Mouse (Mus musculus) midbrain, postnatal 0 days (tissue): ENCODE measurements at regions not wholly inside any gene's neighbourhood (a gene's known extent, or its start where the extent isn't known, plus 50 kb on each side); places are given as distances from the start of the nearest gene placed in this dataset.
A peak's percentile ranks its signal among the peaks of the same experiment; 100 is the strongest.

Experiments used
- ATAC-seq: fragments of 200-750 bp; cut with Nextera tagmentation; 2 replicates; pipeline ENCODE4 v1.8.0; 2017; ENCODE audit warnings: moderate number of reproducible peaks, mild to moderate bottlenecking, moderate TSS enrichment, moderate library complexity; ENCODE audit not compliant: low FRiP score
- DNase-seq: peaks from one replicate; pipeline ENCODE4 v3.0.0-alpha.2; 2015; ENCODE audit warnings: low spot score
- H3K27ac ChIP-seq: fragments of 300-500 bp; sonication (generic); 2 replicates; pipeline ENCODE4 v1.5.1; 2014; ENCODE audit warnings: low read depth, mild to moderate bottlenecking, low read length, mixed read lengths
- H3K27me3 ChIP-seq: fragments of 300-500 bp; sonication (generic); 2 replicates; pipeline ENCODE4 v1.6.1; 2014; ENCODE audit warnings: low read length, control low read depth, mixed read lengths; ENCODE audit not compliant: insufficient read depth
- H3K36me3 ChIP-seq: fragments of 300-500 bp; sonication (generic); 2 replicates; pipeline ENCODE4 v1.6.1; 2014; ENCODE audit warnings: low read length, control low read depth, mixed read lengths; ENCODE audit not compliant: insufficient read depth
- H3K4me1 ChIP-seq: fragments of 300-500 bp; sonication (generic); 2 replicates; pipeline ENCODE4 v1.6.1; 2014; ENCODE audit warnings: mild to moderate bottlenecking, control low read depth, antibody characterized with exemption, low read length, mixed read lengths; ENCODE audit not compliant: insufficient read depth
- H3K4me2 ChIP-seq: fragments of 300-500 bp; sonication (generic); 2 replicates; pipeline ENCODE4 v1.6.1; 2014; ENCODE audit warnings: low read depth, mild to moderate bottlenecking, low read length, mixed read lengths; ENCODE audit not compliant: poor library complexity, severe bottlenecking
- H3K4me3 ChIP-seq: fragments of 300-500 bp; sonication (generic); 2 replicates; pipeline ENCODE4 v1.5.1; 2014; ENCODE audit warnings: low read depth, mild to moderate bottlenecking, low read length, moderate library complexity
- H3K9ac ChIP-seq: fragments of 300-500 bp; sonication (generic); replicated peaks from 2 replicates; pipeline ENCODE4 v1.6.1; 2014; ENCODE audit warnings: mild to moderate bottlenecking, low read length, moderate library complexity, mixed read lengths; ENCODE audit not compliant: poor library complexity, severe bottlenecking
- H3K9me3 ChIP-seq: fragments of 300-500 bp; sonication (generic); 2 replicates; pipeline ENCODE4 v1.6.1; 2016; ENCODE audit warnings: low read length, control low read depth
- CTCF ChIP-seq: IDR thresholded peaks from 2 replicates; pipeline ENCODE4 v1.5.1; 2016; ENCODE audit warnings: antibody characterized with exemption, mild to moderate bottlenecking
- WGBS: fragments of 180-500 bp; shearing (Covaris S2); extraction: QIAGEN DNeasy Blood & Tissue Kit; methylation state at CpG from one replicate; pipeline ENCODE4 v1.1.7; 2014; 5-methylcytosine and 5-hydroxymethylcytosine counted together

GRCm38 (mm10) chr5:64739311-64740261 lies 63.6 kb upstream of the Klf3 start:
- Histone ChIP-seq H3K4me1 (no peaks in the 10 kb centered on the region), H3K9ac (no peak overlapping the region), H3K9me3 (no peaks in the 10 kb centered on the region), H3K4me2 (no peak overlapping the region), H3K36me3 (no peaks in the 10 kb centered on the region), H3K27ac (no peak overlapping the region), H3K27me3 (no peaks in the 10 kb centered on the region), H3K4me3 (no peak overlapping the region)
- no peak for TF ChIP-seq CTCF
- peak; percentile 2 for DNase-seq
- ATAC-seq: no peak
- 18% methylated on average over 15 of the region's 15 CpGs for WGBS

GRCm38 (mm10) chr5:64744041-64744440 lies 59.1 kb upstream of the Klf3 start:
- no peaks in the 10 kb centered on the region for H3K27me3 ChIP-seq
- WGBS: 95% methylated on average over 4 of the region's 4 CpGs
- H3K9ac ChIP-seq: no peak overlapping the region
- H3K4me2 ChIP-seq: no peak overlapping the region
- H3K9me3 ChIP-seq: no peaks in the 10 kb centered on the region
- no peak overlapping the region for H3K4me3 ChIP-seq
- ATAC-seq (no peak), DNase-seq (no peak)
- H3K27ac ChIP-seq: no peak overlapping the region
- H3K36me3 ChIP-seq: no peaks in the 10 kb centered on the region
- no peak for TF ChIP-seq CTCF
- no peaks in the 10 kb centered on the region for H3K4me1 ChIP-seq

GRCm38 (mm10) chr5:64744455-64744854 lies 58.7 kb upstream of the Klf3 start:
- no peak for TF ChIP-seq CTCF

GRCm38 (mm10) chr5:64747461-64747860 lies 55.7 kb upstream of the Klf3 start:
- no peak for TF ChIP-seq CTCF
- H3K9me3 ChIP-seq: no peaks in the 10 kb centered on the region
- H3K4me1 ChIP-seq: no peaks in the 10 kb centered on the region
- no peaks in the 10 kb centered on the region for H3K36me3 ChIP-seq
- no peak for DNase-seq
- H3K27ac ChIP-seq: no peak overlapping the region
- no peak overlapping the region for H3K4me3 ChIP-seq
- no peaks in the 10 kb centered on the region for H3K27me3 ChIP-seq
- ATAC-seq: no peak
- no peak overlapping the region for H3K9ac ChIP-seq
- no peak overlapping the region for H3K4me2 ChIP-seq
- 76% methylated on average over 1 of the region's 1 CpGs for WGBS

More at GRCm38 (mm10) chr5:64744455-64744854, 58.7 kb upstream of the Klf3 start:
- H3K9ac ChIP-seq: no peak overlapping the region
- 91% methylated on average over 5 of the region's 5 CpGs for WGBS
- no peak overlapping the region for H3K4me3 ChIP-seq
- no peaks in the 10 kb centered on the region for H3K9me3 ChIP-seq
- ATAC-seq: no peak
- no peak overlapping the region for H3K4me2 ChIP-seq
- H3K27ac ChIP-seq: no peak overlapping the region
- no peak for DNase-seq
- H3K27me3 ChIP-seq: no peaks in the 10 kb centered on the region
- H3K36me3 ChIP-seq: no peaks in the 10 kb centered on the region
- H3K4me1 ChIP-seq: no peaks in the 10 kb centered on the region

GRCm38 (mm10) chr5:64749415-64750166 lies 53.6 kb upstream of the Klf3 start:
- Histone ChIP-seq H3K4me1 (no peaks in the 10 kb centered on the region), H3K36me3 (no peaks in the 10 kb centered on the region), H3K9me3 (no peaks in the 10 kb centered on the region), H3K27me3 (no peaks in the 10 kb centered on the region), H3K4me3 (no peak overlapping the region), H3K27ac (no peak overlapping the region), H3K4me2 (no peak overlapping the region), H3K9ac (no peak overlapping the region)
- TF ChIP-seq CTCF: no peak
- ATAC-seq: no peak
- no peak for DNase-seq
- WGBS: 72% methylated on average over 14 of the region's 14 CpGs

GRCm38 (mm10) chr5:64750406-64750805 lies 52.8 kb upstream of the Klf3 start:
- Histone ChIP-seq H3K27me3 (no peaks in the 10 kb centered on the region), H3K4me3 (no peak overlapping the region), H3K4me1 (no peaks in the 10 kb centered on the region), H3K4me2 (no peak overlapping the region), H3K36me3 (no peaks in the 10 kb centered on the region), H3K27ac (no peak overlapping the region), H3K9ac (no peak overlapping the region), H3K9me3 (no peaks in the 10 kb centered on the region)
- over 99% methylated on average over 3 of the region's 3 CpGs for WGBS
- DNase-seq (no peak), ATAC-seq (no peak)
- TF ChIP-seq CTCF: no peak
